Mouse (Mus musculus) MEL (cell line): ENCODE measurements around the gene Scgb3a1.

Experiments used
- CHD2 ChIP-seq: IDR thresholded peaks from 2 replicates; pipeline ENCODE4 v1.6.1; 2011; ENCODE audit warnings: low read length, improper control_type of control experiment
- HCFC1 ChIP-seq: IDR thresholded peaks from 2 replicates; pipeline ENCODE4 v1.6.1; 2012; ENCODE audit warnings: low read depth, mild to moderate bottlenecking, inconsistent platforms, low read length, improper control_type of control experiment, moderate library complexity
- POLR2A ChIP-seq, 2 experiments: IDR thresholded peaks; 2 replicates each; pipeline ENCODE4 v1.6.1; 2011 to 2012; ENCODE audit warnings: low read length in 2 of 2, mild to moderate bottlenecking in 2 of 2, control low read depth in 1 of 2, improper control_type of control experiment in 1 of 2, low read depth in 1 of 2, moderate library complexity in 1 of 2; ENCODE audit not compliant: control insufficient read depth in 1 of 2, insufficient read depth in 1 of 2, poor library complexity in 1 of 2
- RCOR1 ChIP-seq: IDR thresholded peaks from 2 replicates; pipeline ENCODE4 v1.6.1; 2012; ENCODE audit warnings: low read depth, mild to moderate bottlenecking, inconsistent platforms, low read length, improper control_type of control experiment
- SMC3 ChIP-seq: IDR thresholded peaks from 2 replicates; pipeline ENCODE4 v1.6.1; 2011; ENCODE audit warnings: low read depth, low read length, improper control_type of control experiment

GRCm38 (mm10) chr11:49712555-49713335, 49.3 kb downstream of the Scgb3a1 start, which contains the start of gene Cnot6:
- TF ChIP-seq HCFC1 (peak; percentile 92), RCOR1 (peak; percentile 47; the same call in 1 of the 2 replicates), CHD2 (no peak), POLR2A (IDR thresholded peaks at IDR 0.05; ENCODE audit: control insufficient read depth in 1 of 2, insufficient read depth in 1 of 2, low read depth in 1 of 2, low read length in 2 of 2, poor library complexity in 1 of 2) (peak; percentile 64 to 93), SMC3 (no peak)
